Mouse (Mus musculus) intestine, embryonic 16.5 days (tissue): ENCODE data around the gene Uhrf1bp1l. TPM values are rescaled to one million over a fixed set of nuclear protein-coding genes. Genes with fewer than 3 reads are reported as not detected.
"Not testable (repeated sequence)": the region's sequence is repeated elsewhere in the genome, so short reads cannot be mapped to it uniquely, and the experiment has no call there.

ENCODE experiments used
- ATAC-seq: fragments of 200-750 bp; cut with Nextera tagmentation; 2 replicates; pipeline ENCODE4 v1.8.0; 2017; ENCODE audit warnings: moderate TSS enrichment, moderate library complexity
- H3K27ac ChIP-seq: fragments of 300-500 bp; sonication (generic); 2 replicates; pipeline ENCODE4 v1.5.1; 2014; ENCODE audit warnings: mild to moderate bottlenecking, low read length
- H3K27me3 ChIP-seq: fragments of 300-500 bp; sonication (generic); replicated peaks from 2 replicates; pipeline ENCODE4 v1.6.1; 2014; ENCODE audit warnings: low read length, control low read depth, mixed read lengths; ENCODE audit not compliant: control insufficient read depth, insufficient read depth
- H3K36me3 ChIP-seq: fragments of 300-500 bp; sonication (generic); 2 replicates; pipeline ENCODE4 v1.6.1; 2014; ENCODE audit warnings: low read length, control low read depth; ENCODE audit not compliant: control insufficient read depth, insufficient read depth
- H3K4me1 ChIP-seq: fragments of 300-500 bp; sonication (generic); 2 replicates; pipeline ENCODE4 v1.6.1; 2014; ENCODE audit warnings: low read length, control low read depth, mixed read lengths; ENCODE audit not compliant: control insufficient read depth, insufficient read depth
- H3K4me2 ChIP-seq: fragments of 300-500 bp; sonication (generic); 2 replicates; pipeline ENCODE4 v1.6.1; 2014; ENCODE audit warnings: low read depth, low read length, control low read depth
- H3K4me3 ChIP-seq: fragments of 300-500 bp; sonication (generic); 2 replicates; pipeline ENCODE4 v1.5.1; 2014; ENCODE audit warnings: mild to moderate bottlenecking, low read length
- H3K9ac ChIP-seq: fragments of 300-500 bp; sonication (generic); 2 replicates; pipeline ENCODE4 v1.6.1; 2014; ENCODE audit warnings: low read depth, low read length
- H3K9me3 ChIP-seq: fragments of 300-500 bp; sonication (generic); 2 replicates; pipeline ENCODE4 v1.6.1; 2016; ENCODE audit warnings: low read length, control low read depth; ENCODE audit not compliant: control insufficient read depth
- WGBS: fragments of 180-500 bp; shearing (Covaris S2); extraction: QIAGEN DNeasy Blood & Tissue Kit; methylation state at CpG from one replicate; pipeline ENCODE4 v1.1.7; 2014; 5-methylcytosine and 5-hydroxymethylcytosine counted together
- polyA plus RNA-seq: library from polyadenylated mRNA; unstranded; fragments of >200 nt; fragmentation: Nextera tagmentation; extraction: Ambion mirVana; gene quantifications from 2 replicates; pipeline ENCODE4 v1.2.1, GENCODE M21; 2015

Gene Uhrf1bp1l
- polyA plus RNA-seq: 17.2 and 19.4 TPM in 2 replicates

DNA sequence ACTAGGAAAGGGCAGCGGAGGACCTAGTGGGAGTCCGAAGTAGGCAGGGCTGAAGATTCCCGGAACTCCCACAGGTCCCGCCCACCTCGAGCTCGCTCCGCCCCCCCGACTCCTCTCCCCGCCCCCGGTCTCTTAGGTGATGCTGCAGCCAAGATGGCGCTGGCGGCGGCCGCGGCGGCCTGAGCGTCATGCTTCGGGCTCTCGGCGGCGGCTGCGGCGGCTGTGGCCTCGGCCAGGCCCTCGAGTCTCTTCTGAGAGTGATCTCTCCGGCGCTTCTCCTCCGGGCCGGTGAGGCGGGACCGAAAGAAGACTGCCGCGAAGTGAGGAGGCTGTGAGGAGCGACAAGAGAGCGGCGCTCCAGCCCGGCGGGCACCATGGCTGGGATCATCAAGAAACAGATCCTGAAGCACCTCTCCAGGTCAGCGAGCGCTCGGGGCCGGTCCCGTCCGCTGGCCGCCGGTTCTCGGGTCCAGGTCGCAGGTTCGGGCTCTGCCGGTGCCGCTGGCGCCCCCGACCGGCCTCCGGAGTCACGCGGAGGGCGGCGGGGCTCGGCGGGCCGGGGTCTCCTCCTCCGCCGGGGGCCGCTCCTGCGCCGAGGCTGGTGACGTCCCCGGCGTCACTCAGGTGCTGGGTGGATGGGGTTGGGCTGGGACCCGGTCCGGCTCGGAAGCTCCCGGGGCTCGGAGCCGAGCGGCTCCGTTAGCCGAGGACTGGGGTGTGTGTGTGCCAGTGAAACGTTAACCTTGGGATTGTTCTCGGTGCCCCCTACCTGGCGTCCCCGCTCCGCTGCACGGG lies at the start of gene Uhrf1bp1l:
TSS of gene Uhrf1bp1l (plus strand) at position 121 of the 795 bp plus-strand sequence.
- Histone ChIP-seq H3K4me1 (peaks cover 6% of the 10 kb centered on the region), H3K27ac (peak within 1 kb of the TSS; percentile 88), H3K36me3 (no peaks in the 10 kb centered on the region), H3K9ac (peak within 1 kb of the TSS; percentile 91), H3K9me3 (no peaks in the 10 kb centered on the region), H3K4me3 (peak within 1 kb of the TSS; percentile 95), H3K27me3 (no peaks in the 10 kb centered on the region), H3K4me2 (peak within 1 kb of the TSS; percentile 73)
- ATAC-seq: peak; percentile 95
- WGBS: under 1% methylated on average over 82 of the region's 85 CpGs

- no peak for ATAC-seq
- Histone ChIP-seq H3K4me2 (no peak overlapping the region), H3K9me3 (no peaks in the 10 kb centered on the region), H3K27ac (no peak overlapping the region), H3K4me3 (no peak overlapping the region), H3K27me3 (no peaks in the 10 kb centered on the region), H3K9ac (no peak overlapping the region), H3K4me1 (no peaks in the 10 kb centered on the region), H3K36me3 (no peaks in the 10 kb centered on the region)
- 80% methylated on average over 20 of the region's 20 CpGs for WGBS
These were observed 49.4 kb upstream of the Uhrf1bp1l start for GRCm38 (mm10) chr10:89695194-89695911.

- H3K36me3 ChIP-seq, ATAC-seq, H3K4me1 ChIP-seq, H3K27me3 ChIP-seq, H3K9ac ChIP-seq, H3K4me3 ChIP-seq, H3K27ac ChIP-seq, H3K4me2 ChIP-seq, H3K9me3 ChIP-seq: not testable (repeated sequence)
- 81% methylated on average over 2 of the region's 2 CpGs for WGBS
These were observed 48.5 kb upstream of the Uhrf1bp1l start for GRCm38 (mm10) chr10:89696270-89696669.

GRCm38 (mm10) chr10:89697956-89698355 lies 46.8 kb upstream of the Uhrf1bp1l start:
- no peaks in the 10 kb centered on the region for H3K36me3 ChIP-seq
- no peak overlapping the region for H3K4me2 ChIP-seq
- no peak for ATAC-seq
- H3K9me3 ChIP-seq: no peaks in the 10 kb centered on the region
- no peaks in the 10 kb centered on the region for H3K4me1 ChIP-seq
- no peak overlapping the region for H3K27ac ChIP-seq
- H3K9ac ChIP-seq: no peak overlapping the region
- 92% methylated on average over 3 of the region's 3 CpGs for WGBS
- H3K27me3 ChIP-seq: no peaks in the 10 kb centered on the region
- H3K4me3 ChIP-seq: no peak overlapping the region

GRCm38 (mm10) chr10:89703042-89703441 lies 41.7 kb upstream of the Uhrf1bp1l start:
- no peak for ATAC-seq
- Histone ChIP-seq H3K4me2 (no peak overlapping the region), H3K36me3 (no peaks in the 10 kb centered on the region), H3K27ac (no peak overlapping the region), H3K9ac (no peak overlapping the region), H3K4me1 (no peaks in the 10 kb centered on the region), H3K4me3 (no peak overlapping the region), H3K27me3 (no peaks in the 10 kb centered on the region), H3K9me3 (no peaks in the 10 kb centered on the region)
- WGBS: 49% methylated on average over 5 of the region's 5 CpGs

DNA sequence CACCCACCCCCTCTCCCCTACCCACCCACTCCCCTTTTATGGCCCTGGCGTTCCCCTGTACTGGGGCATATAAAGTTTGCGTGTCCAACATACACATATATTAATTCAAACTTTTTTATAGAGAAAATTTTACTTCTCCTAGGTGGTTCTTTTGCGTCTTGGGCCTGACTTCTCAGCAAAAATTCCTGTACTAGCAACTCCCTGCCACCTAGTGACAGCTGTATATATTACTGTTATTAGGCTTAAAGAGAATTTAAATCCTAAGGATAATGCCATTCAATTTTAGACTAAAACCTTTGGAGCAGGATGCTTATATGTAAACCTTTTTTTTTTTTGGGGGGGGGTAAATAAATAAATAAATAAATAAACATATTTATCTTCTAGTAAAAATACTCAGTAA lies 37.4 kb upstream of the Uhrf1bp1l start:
- H3K9me3 ChIP-seq: no peaks in the 10 kb centered on the region
- 75% methylated on average over 3 of the region's 3 CpGs for WGBS
- no peak overlapping the region for H3K4me2 ChIP-seq
- no peaks in the 10 kb centered on the region for H3K27me3 ChIP-seq
- H3K27ac ChIP-seq: no peak overlapping the region
- H3K36me3 ChIP-seq: no peaks in the 10 kb centered on the region
- ATAC-seq: no peak
- H3K4me3 ChIP-seq: no peak overlapping the region
- no peaks in the 10 kb centered on the region for H3K4me1 ChIP-seq
- H3K9ac ChIP-seq: no peak overlapping the region

DNA sequence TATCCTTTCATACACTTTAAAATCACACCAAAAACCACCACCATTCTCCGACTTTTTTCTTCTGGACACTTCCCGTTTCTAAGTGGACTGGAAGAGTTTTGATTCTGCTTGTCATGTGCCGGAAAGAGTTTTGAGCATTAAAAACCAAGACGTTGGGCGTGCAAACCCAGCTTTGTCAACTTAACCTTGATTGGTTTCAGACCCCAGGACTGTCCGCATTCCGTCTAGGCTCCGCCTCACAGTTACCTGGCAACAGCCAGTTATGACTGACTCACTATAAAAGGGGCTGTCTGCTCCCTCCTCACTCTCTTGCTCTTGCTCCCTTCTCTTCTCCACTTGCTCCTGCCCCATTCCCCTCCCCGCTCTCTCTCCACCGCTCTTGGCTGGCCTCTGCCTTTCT lies 36.1 kb upstream of the Uhrf1bp1l start:
- no peak for ATAC-seq
- H3K4me3 ChIP-seq: 0 out of 2 replicates have a peak overlapping the region, but pooled peaks have one; percentile 19

GRCm38 (mm10) chr10:89714910-89715309 lies 29.9 kb upstream of the Uhrf1bp1l start:
- WGBS: 76% methylated on average over 10 of the region's 10 CpGs
- Histone ChIP-seq H3K9me3 (no peaks in the 10 kb centered on the region), H3K36me3 (no peaks in the 10 kb centered on the region), H3K4me2 (no peak overlapping the region), H3K4me1 (no peaks in the 10 kb centered on the region), H3K9ac (no peak overlapping the region), H3K27ac (no peak overlapping the region), H3K27me3 (no peaks in the 10 kb centered on the region), H3K4me3 (no peak overlapping the region)
- ATAC-seq: no peak

More for the DNA sequence above, 36.1 kb upstream of the Uhrf1bp1l start:
- Histone ChIP-seq H3K36me3 (no peaks in the 10 kb centered on the region), H3K9ac (no peak overlapping the region), H3K9me3 (no peaks in the 10 kb centered on the region), H3K4me1 (no peaks in the 10 kb centered on the region), H3K27me3 (no peaks in the 10 kb centered on the region), H3K4me2 (peak overlapping the region; percentile 34), H3K27ac (no peak overlapping the region)
- WGBS: 28% methylated on average over 10 of the region's 10 CpGs

GRCm38 (mm10) chr10:89720252-89720651 lies 24.5 kb upstream of the Uhrf1bp1l start:
- no peak overlapping the region for H3K27ac ChIP-seq

More at GRCm38 (mm10) chr10:89720252-89720651, 24.5 kb upstream of the Uhrf1bp1l start:
- ATAC-seq: no peak
- no peak overlapping the region for H3K4me2 ChIP-seq
- peaks cover 8% of the 10 kb centered on the region for H3K36me3 ChIP-seq
- no peaks in the 10 kb centered on the region for H3K27me3 ChIP-seq
- H3K4me3 ChIP-seq: no peak overlapping the region
- H3K4me1 ChIP-seq: no peaks in the 10 kb centered on the region
- H3K9me3 ChIP-seq: no peaks in the 10 kb centered on the region
- H3K9ac ChIP-seq: no peak overlapping the region
